Mouse (Mus musculus) urinary bladder, postnatal 14 days (tissue): Measurements from ENCODE around the gene Pdxk.
"Not testable (repeated sequence)": the region's sequence is repeated elsewhere in the genome, so short reads cannot be mapped to it uniquely, and the experiment has no call there.

Experiments used
- DNase-seq: peaks from one replicate; pipeline ENCODE4 v3.0.0; 2021; ENCODE audit warnings: low spot score

Pdxk gene

DNA sequence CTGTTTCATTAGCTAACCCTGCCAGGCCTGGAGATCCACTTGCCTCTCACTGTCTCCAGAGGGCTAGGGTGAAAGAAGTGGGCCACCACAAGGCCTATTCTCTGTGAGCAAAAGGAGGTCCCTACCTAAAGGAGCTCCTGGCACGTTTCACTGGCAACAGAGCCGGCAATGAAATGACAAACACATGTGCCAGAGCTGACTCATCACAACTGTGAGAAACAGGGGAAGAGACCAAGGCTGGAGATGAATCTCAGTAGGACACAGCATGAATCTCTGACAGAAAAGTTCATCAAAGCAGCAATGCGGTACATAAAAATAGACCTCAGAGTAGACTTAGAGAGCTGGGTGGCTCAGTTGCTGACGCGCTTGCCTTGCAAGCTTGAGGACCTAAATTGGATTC, 46.9 kb downstream of the Pdxk start:
- DNase-seq, result no peak

DNA sequence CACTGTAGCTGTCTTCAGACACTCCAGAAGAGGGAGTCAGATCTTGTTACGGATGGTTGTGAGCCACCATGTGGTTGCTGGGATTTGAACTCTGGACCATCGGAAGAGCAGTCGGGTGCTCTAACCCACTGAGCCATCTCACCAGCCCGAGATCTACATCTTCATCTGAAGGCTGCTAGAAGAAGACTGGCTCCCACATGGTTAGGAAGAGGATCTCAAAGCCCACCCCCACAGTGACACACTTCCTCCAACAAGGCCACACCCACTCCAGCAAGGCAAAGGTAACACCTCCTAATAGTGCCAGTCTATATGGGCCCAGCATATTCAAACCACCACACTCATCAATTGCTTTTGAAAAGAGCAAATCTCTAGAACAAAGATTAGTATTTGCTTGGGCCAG, 49.8 kb downstream of the Pdxk start:
- not testable (repeated sequence) for DNase-seq

DNA sequence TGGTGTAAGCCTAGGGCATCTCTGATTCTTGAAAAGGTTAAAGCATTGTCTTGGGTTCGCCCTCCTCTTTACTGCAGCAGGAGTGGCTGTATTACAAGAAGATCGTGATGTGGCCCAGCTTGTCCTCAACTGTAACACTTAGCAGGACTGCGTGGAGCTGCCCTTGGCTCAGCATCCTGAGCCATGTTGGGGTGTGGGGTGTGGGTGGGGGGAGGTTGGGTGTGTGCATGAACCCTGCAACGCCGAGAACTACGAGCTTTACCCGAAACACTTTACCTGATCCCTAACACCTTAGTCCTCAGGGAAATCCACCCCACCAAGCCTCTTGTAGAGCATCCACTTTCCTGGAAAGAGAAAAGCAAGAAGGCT, 51.6 kb downstream of the Pdxk start:
- no peak for DNase-seq

DNA sequence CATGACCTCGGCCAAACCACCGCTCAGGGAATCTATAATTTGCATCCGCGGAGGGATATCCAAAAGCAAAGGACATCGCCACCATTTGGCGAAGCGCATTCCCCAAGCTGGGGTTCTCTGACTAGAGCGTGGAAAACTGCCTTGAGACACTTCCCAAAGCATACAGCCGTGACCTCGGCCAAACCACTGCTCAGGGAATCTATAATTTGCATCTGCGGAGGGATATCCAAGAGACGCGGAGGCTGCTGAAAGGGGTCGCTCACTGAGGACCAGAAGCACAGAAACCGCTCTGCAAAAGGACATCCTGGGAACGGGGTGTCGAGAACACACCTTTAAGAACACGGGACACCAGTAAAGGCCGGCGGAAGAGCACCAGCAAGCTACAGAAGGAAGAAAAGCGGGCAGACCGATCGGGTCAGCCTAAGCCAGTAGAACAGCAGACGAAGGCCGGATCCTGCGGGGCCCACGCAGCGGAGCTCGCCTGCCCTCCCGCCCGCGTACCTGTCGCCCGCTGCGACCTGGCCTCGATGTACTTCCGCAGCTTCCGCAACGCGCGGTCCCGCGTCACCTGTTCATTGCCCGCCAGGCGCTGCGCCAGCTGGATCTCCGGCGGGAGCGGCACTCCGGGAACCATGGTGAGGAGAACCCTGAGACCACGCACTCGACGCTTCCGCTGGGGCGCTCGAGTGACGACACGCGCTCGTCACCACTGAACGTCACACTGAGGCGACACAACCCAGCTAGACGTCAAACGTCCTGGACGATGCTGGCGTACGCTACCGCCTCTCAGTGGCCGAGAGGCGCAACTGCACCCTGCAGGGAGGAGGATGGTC, 52.2 kb downstream of the Pdxk start, which contains the start of gene Rrp1:
TSS of gene Rrp1 (minus strand) at position 725 of the 833 bp plus-strand sequence.
- peak; percentile 93 for DNase-seq

DNA sequence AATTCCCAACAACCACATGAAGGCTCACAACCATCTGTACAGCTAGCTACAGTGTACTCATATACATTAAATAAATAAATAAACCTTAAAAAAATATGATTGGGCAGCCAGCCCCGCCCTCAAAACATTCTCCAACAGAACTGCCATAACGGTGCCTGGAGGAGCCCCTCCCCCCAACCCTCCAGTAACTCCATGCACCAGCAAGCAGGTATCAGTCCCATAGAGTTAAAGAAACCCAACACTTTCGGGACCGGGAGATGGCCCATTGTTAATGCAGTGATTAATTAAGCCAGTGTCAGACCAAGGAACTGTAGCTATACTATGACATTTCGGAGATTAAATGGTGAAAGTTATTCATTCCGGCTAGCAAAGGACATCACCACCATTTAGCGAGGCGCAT, 52.9 kb downstream of the Pdxk start:
- DNase-seq, result no peak

DNA sequence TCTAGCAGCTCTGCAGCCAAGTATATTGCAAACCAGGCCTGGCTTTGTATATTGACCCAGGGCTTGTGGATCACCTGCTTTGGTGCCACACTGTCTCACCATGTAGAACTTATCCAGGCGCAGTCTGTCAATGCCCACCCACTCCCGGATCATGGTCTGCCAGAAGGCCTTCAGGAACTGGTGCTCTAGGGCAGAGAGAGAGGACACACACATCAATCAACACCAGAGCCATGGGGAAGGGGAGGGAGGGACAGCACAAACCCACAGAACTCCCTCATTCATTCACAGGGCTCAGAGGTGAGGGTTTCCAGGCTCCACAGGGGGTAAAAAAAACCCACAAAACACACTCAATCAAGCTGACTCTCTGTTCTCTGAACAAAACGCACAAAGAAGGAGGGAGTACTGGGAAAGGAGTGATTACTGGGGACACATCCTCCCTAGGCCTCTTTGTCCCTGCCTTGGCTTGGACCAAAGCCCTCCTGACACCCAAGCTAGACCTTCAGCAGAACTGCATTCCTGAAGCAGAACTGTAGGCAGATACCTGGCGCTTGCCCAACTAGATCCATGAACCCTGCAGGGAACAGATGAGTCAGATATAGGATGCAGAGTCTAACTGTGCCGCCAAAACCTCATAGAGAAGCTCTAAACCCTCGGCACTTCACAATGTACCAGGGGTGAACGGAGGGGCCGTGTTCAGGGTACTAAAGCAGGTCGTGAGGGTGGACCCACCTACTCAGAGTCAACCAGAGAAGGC, 55.6 kb downstream of the Pdxk start:
- DNase-seq, result no peak

DNA sequence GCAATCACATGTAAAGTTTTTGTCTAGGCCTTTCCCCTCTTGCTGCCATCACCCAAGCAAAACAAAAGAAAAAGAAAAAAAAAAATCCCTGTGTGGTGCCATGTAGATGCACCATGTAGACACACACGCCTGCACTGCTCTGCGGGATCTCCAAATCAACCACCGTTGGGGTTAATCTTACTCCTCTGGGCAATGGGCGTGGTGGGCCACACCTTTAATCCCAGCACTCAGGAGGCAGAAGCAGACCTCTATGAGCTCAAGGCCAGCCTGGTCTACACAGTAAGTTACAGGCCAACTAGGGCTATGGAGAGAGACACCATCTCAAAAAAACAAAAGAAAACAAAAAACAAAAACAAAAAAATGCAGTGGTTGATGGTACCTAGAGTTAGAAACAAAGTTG, 57.6 kb downstream of the Pdxk start:
- no peak for DNase-seq

DNA sequence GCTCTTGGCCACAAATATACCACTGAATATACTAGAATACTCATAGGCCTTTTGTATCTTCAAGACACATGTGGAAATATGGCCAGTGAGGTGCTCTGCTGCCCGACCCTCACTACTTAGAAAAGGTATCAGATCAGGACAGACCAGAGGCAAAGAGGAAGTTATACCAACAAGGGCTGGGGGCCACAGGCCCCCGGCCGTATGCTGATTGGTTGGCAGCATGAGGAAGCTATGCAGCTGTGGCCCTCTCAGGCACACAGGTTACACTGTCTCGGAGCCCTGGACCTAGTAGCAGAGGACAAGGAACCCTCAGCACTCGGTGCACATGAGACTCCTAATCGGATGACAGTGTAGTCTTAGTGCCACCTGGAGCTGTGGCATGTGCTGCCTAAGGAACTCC, 58.6 kb downstream of the Pdxk start:
- DNase-seq, result no peak

DNA sequence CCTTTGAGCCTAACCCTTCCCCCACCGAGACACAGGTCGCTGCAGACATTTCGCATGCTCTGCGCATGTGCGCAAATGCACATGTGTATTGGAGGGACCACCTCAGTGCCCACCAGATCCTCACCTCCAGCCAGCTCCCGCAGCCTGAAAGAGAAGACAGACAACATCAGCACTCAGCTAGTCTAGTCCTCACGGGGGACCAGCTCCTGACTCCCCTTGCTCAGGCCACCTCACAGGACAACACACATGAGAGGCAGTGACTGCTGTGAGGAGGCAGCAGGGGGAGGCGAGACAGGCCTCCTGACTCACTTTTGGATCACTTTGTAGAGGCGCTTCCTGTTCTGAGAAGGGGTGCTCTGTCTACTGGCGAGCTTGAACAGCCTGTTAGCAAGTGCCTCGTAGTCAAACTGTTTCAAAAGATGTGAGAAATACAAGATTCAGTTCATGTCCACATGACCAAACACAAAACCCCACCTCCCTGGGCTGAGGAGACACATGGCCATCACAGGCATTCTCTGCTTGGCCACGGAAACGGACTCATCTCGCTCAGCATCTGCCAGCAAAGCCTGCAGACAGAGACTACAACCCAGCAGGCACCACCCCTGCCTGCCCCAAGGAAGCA, 62.4 kb downstream of the Pdxk start:
- DNase-seq, result no peak

DNA sequence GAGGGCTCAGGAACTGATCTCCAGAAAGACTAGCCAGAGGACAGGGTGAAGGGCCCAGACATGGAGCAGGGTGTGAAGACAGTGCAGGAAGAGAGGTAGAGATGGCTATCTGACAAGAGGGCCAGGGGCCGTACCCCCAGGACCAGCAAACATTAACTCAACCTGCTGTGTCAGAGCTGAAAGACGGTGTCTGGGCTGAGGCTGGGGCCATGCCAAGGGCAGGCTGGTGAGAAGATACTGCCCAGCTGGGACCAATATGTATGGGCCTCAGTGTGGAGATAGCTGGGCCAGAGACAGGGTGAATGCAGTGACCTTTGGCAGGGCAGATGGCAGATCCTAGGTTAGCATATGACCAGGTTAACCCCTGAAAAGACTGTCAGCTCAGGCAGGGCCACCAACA, 63.6 kb downstream of the Pdxk start:
- no peak for DNase-seq

DNA sequence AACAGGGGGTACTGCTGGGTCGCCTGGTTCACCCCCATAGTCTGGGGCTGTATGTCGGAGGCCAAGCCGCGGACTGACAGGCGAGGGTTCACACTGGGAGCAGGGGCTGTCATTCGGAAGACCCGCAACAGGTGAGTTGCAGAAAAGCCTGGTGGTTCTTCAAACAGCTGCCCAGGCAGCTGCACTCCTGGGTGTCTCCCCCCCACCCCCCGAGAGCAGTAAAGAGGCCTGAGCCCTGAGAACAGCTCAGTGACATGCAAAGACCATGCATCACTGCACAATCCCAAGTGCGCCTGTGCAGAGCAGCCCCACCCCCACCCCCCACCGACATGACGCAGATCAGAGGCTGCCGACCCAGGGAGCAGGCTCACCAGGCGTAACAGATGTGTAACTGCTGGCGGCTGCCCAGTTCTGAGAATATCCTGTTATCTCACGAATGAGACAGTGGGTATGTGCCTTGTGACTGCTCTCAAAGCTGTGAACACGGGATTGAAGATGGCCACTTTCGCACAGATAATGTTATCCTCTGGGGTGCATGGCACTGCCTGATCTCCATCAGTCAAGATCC, 65.6 kb downstream of the Pdxk start:
- peak; percentile 40 for DNase-seq

DNA sequence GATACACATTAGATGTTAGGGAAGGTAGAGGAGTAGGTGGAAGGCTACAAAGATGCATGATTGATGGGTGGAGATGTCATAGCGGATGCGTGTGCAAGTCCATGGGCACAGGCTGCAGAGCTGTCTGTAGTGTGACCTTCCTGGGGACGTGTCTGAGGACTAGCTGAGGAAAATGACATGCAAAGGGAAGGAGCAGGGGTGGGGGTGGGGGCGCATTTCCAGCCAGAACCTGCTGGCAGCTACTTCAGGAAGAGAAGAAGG, 68.2 kb downstream of the Pdxk start:
- DNase-seq, result no peak

DNA sequence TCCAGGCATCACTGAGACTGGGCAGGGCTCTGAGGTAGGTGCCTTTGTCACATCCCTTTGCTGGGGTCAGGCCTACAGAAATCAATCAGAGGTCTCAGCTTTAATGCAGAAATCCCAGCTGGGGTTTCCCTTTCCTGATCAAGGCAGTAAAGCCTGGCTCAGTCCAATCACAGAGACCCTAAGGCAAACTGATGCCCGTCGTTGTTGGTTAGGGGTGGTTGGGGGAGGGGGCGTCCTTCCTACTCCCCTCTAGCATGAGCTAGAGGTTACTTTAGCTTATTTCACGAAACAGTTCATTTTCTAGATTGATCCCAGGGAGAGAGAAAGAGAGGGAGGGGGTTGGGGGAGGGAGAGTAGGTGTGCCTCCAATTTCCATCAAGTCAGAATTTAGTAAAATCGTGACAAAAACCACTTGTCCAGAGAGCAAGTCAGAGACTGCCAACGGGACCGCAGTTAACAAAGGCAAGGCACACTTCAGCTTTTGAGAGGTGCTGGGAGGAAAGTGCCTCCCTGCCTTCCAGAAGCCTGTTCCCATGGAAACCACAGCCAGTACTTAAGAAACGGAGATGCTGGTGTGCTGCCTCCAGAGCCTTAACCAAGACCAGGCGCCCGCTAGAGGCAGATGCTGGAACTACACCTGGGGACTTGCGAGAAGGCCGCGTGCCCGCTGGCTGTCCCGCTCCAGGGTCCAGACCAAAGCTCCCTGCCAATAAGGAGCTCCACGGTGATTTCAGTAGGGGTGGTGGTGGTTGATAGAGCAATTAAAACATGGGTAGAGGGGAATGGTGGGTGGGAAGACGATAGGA, 68.8 kb downstream of the Pdxk start:
- DNase-seq, result peak; percentile 95

DNA sequence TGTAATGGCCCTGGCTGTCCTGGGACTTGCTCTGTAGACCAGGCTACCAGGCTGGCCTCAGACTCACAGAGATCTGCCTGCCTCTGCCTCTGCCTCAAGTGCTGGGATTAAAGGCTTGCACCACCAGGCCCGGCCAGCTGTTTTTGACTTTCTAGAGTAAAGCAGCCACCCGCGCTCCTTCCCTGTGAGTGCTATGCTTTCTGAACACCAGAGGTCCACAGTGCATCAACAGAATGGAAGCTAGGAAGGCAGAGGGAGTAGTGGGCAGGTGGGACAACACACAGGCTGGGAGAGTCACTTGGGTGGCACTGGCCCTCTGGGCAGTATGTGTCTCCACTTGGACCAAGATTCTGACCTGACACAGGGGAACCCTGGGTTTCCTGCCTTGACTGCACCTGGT, 69.4 kb downstream of the Pdxk start:
- DNase-seq, result no peak

DNA sequence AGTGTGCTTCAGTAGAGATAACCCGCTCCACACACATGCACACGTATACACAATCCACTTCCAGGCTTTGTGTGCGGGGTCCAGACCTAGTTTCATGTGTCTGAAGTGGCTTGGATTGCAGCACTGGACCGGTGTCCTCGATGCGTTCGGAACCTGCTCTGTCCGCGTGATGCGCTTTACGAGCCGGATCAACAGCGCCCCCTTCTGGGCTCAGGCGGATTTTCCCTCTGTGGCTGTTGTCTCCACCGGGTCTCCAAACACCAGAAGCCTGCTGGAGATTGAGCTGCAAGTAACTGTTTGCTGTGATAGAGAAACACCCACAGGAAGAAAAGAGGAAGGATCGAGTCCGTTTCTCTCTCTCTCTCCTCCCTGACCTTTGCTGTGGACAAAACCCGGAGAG, 72.7 kb downstream of the Pdxk start:
- peak; percentile 80 for DNase-seq

DNA sequence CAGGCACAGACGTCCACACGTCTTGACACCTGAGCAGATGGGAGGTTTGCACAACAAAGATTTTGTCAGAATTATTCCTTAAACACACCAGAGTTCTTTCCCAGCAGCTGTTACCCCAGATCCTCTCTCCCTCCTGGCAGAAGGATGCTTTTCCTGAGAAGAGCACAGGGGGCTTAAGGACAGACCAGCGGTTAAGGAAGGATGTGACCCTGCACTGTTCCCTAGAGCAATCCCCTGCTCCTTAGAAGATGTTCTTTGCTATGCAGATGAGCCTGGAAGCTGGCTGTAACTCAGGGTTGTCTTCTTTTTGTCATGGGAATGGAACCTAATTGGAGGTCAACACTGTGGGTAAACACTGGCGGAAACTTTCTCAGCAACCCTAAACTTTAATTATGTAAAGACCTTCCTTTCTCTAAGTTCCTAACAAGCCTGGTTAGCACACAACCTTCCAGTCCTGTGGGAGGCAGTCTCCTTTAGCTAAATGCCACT, 73.7 kb downstream of the Pdxk start:
- no peak for DNase-seq

DNA sequence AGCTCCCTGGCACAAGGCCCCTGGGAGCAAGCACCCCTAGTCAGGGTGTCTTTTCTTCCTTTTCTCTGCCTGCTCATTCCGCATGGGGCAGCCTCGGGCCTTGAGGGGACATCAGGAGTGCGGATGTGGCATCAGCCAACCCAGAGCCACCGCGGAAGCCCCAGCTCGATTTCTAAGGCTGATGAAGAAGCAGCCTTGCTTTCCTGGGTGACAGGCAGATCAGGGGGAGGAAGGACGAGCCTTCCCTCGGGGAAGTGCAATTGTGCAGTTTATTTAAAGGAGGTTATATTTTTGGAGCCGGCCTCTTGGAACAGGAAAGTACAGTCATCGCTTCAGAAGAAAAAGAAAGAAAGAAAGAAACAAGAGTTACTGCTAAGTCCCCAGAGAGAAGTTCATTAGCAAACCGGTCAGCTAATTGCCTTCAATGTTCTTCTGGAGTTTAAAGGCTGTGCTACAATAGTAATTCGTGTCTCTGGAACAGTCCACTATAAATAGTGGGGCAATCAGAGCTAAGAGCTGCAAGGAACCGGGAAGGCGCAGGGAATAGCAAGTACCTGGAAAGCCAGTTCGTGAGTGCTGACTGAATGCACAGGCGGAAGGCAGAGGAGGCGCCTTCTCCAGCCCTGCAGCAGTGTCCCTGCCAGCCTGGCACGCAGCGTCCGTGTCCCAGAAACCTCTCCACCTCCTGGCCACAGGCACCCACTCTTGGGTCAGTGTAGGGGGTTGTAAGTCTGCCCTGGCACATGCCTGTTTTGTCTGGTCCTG, 76.4 kb downstream of the Pdxk start:
- DNase-seq, result no peak
